Mouse (Mus musculus): ENCODE results near the gene Trim28.
"Not testable (repeated sequence)": the region's sequence is repeated elsewhere in the genome, so short reads cannot be mapped to it uniquely, and the experiment has no call there.

Gene Trim28

GRCm38 (mm10) chr7:13063399-13063798 is 64.5 kb downstream of the Trim28 start:
- DNase-seq (ENCODE audit: low spot score) = not testable (repeated sequence)

- DNase-seq (ENCODE audit: low spot score) = no peak
Measured at GRCm38 (mm10) chr7:13072293-13072692, 73.4 kb downstream of the Trim28 start.

Data from ovary, postnatal 36 days (tissue).